Mouse (Mus musculus): ENCODE measurements at regions not wholly inside any gene's neighbourhood (a gene's known extent, or its start where the extent isn't known, plus 50 kb on each side); places are given as distances from the start of the nearest gene placed in this dataset.
A peak's percentile ranks its signal among the peaks of the same experiment; 100 is the strongest.

DNA sequence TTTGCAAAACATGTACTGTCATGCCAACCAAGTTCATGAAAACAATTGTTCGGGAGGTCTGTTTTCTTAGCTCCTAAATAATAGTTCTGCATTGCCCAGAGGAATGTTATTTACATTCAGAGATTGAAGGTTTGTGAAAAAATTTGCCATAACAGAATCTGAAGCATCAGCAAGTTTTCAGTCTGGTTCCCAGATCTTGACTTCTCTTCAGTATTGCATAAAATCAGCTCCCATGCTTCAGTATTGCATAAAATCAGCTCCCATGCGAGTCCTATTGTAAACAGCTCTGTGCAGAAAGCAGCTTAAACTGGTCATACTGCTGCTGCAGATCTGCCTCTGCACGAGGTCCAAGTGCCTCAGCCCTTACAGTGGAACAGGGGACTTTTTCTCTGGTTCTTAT lies 155.5 kb downstream of the Cxcl12 start:
- no peak overlapping the region for H3K4me2 ChIP-seq (ENCODE audit: low read depth, low read length, poor library complexity, severe bottlenecking)
- no peak for DNase-seq (ENCODE audit: low spot score)
- no peaks in the 10 kb centered on the region for H3K36me3 ChIP-seq (ENCODE audit: insufficient read depth, low read length)
- ATAC-seq (ENCODE audit: low FRiP score), result no peak
- H3K27ac ChIP-seq (ENCODE audit: low read depth, low read length), result no peak overlapping the region
- TF ChIP-seq CTCF (IDR thresholded peaks at IDR 0.05), result no peak
- WGBS, result 52% methylated on average over 3 of the region's 3 CpGs
- H3K9me3 ChIP-seq (ENCODE audit: low read length), result no peaks in the 10 kb centered on the region
- H3K27me3 ChIP-seq (ENCODE audit: insufficient read depth, low read length), result no peaks in the 10 kb centered on the region
- no peak overlapping the region for H3K9ac ChIP-seq (replicated peaks; ENCODE audit: low read length, poor library complexity, severe bottlenecking)
- H3K4me1 ChIP-seq (ENCODE audit: insufficient read depth, low read length), result no peaks in the 10 kb centered on the region
- H3K4me3 ChIP-seq (ENCODE audit: low read depth, low read length), result no peak overlapping the region

DNA sequence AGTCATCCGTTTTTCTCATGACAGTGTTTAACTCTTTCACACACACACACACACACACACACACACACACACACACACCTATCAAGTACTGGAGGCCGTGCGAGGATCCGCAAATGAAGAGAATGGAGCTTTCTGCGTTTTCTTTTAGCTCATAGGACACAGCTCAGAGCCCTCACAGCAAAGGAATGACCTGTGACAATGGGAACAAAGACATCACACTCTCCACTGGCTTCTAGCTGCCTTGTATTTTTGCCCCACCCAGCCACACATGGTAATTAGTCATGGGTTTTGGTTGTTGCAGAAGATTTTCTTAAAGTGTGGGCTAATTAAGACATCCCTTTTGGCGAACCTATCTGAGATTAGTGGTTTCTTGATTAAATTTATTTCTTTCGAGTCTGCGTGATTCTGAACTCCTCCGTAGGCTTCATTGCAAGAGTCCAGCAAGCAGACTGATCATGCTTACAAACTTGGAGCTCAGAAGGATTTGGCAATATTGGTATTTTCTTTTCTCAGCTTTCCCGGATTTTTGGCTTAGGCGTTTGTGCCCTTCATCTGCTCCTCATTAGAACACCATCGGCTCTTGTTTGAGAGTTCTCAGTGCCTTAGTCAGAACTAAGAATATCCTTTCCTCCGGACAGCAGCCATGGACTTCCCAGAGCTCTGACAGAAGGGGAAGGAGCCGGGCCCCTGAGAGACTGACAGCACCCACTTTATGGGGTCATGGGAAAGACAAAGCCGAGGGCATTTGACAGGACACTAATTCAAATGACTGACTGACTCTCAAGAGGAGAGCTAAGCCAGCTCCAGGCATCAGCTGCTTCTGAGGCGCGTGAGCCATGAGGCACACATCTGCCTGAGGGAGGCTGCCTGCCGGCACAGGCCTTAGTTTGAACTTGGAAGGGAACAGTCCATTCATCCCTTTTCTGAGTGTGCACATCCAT lies 158.8 kb downstream of the Cxcl12 start:
- no peak for ATAC-seq (ENCODE audit: low FRiP score)
- Histone ChIP-seq H3K27me3 (ENCODE audit: insufficient read depth, low read length) (no peaks in the 10 kb centered on the region), H3K36me3 (ENCODE audit: insufficient read depth, low read length) (no peaks in the 10 kb centered on the region), H3K27ac (ENCODE audit: low read depth, low read length) (no peak overlapping the region), H3K4me1 (ENCODE audit: insufficient read depth, low read length) (no peaks in the 10 kb centered on the region), H3K9me3 (ENCODE audit: low read length) (no peaks in the 10 kb centered on the region), H3K4me3 (ENCODE audit: low read depth, low read length) (no peak overlapping the region), H3K4me2 (ENCODE audit: low read depth, low read length, poor library complexity, severe bottlenecking) (no peak overlapping the region), H3K9ac (replicated peaks; ENCODE audit: low read length, poor library complexity, severe bottlenecking) (no peak overlapping the region)
- WGBS, result 24% methylated on average over 18 of the region's 18 CpGs
- TF ChIP-seq CTCF (IDR thresholded peaks at IDR 0.05), result no peak
- no peak for DNase-seq (ENCODE audit: low spot score)

DNA sequence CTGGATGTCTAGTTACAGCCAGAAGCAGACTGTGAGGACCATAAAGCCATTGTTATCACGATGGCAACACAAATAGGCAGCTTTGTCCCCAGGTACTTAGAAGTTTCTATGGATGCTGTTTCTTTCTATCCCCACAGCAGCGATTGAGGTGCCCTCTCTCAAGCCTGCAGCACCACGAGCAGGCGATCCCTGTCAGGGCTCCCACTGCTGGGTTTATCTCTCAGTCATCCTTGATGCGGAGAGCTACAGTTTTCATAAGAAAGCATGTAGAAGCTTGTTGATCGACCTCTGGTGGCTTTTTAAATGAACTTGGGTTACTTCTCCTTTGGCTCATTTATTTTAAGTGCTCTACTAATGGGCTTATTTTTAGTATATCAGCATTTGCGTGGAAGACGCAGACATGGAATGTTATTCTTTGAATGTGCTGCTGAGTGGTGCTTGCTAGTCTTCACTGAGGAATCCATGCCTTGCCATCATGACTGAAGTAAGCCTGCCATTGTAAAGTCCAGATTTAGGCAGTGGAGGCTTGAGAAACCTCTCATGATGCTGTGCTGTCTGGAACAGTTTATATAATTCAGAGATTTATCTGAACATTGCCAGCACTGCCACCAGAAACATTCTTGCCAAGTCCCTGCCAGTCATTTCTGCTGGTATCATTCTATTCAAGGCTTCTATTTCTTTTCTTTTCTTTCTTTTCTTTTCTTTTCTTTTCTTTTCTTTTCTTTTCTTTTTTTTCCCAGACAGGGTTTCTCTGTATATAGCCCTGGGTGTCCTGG lies 161.0 kb downstream of the Cxcl12 start:
- Histone ChIP-seq H3K27ac (ENCODE audit: low read depth, low read length) (no peak overlapping the region), H3K27me3 (ENCODE audit: insufficient read depth, low read length) (no peaks in the 10 kb centered on the region), H3K36me3 (ENCODE audit: insufficient read depth, low read length) (no peaks in the 10 kb centered on the region), H3K4me2 (ENCODE audit: low read depth, low read length, poor library complexity, severe bottlenecking) (no peak overlapping the region), H3K9me3 (ENCODE audit: low read length) (no peaks in the 10 kb centered on the region), H3K4me3 (ENCODE audit: low read depth, low read length) (no peak overlapping the region), H3K9ac (replicated peaks; ENCODE audit: low read length, poor library complexity, severe bottlenecking) (no peak overlapping the region), H3K4me1 (ENCODE audit: insufficient read depth, low read length) (no peaks in the 10 kb centered on the region)
- WGBS, result 74% methylated on average over 8 of the region's 8 CpGs
- DNase-seq (ENCODE audit: low spot score), result no peak
- TF ChIP-seq CTCF (IDR thresholded peaks at IDR 0.05), result peak; percentile 28
- ATAC-seq (ENCODE audit: low FRiP score), result no peak

DNA sequence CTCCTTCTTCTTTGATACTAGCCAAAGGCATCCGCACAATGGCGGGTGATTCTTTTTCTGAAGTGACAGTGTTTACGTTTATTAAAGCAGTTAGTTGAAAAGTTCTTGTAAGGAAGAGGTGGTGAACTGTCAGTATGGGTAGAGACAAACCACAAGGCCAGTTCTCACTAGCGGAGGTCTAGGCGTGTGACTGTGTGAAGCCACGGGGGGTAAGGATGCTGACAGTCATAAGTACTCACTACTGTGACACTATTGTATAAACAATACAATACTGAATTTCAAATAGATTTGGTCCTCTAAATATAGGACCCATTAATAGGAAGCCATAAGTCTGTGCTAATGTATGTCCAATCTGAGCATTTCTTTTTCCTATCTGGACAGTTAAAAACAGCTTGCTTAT lies 161.9 kb downstream of the Cxcl12 start:
- no peaks in the 10 kb centered on the region for H3K36me3 ChIP-seq (ENCODE audit: insufficient read depth, low read length)
- no peaks in the 10 kb centered on the region for H3K27me3 ChIP-seq (ENCODE audit: insufficient read depth, low read length)
- no peak overlapping the region for H3K4me2 ChIP-seq (ENCODE audit: low read depth, low read length, poor library complexity, severe bottlenecking)
- WGBS, result 87% methylated on average over 6 of the region's 6 CpGs
- no peak for DNase-seq (ENCODE audit: low spot score)
- H3K27ac ChIP-seq (ENCODE audit: low read depth, low read length), result no peak overlapping the region
- no peak overlapping the region for H3K9ac ChIP-seq (replicated peaks; ENCODE audit: low read length, poor library complexity, severe bottlenecking)
- H3K4me3 ChIP-seq (ENCODE audit: low read depth, low read length), result no peak overlapping the region
- no peaks in the 10 kb centered on the region for H3K9me3 ChIP-seq (ENCODE audit: low read length)
- no peak for ATAC-seq (ENCODE audit: low FRiP score)
- no peaks in the 10 kb centered on the region for H3K4me1 ChIP-seq (ENCODE audit: insufficient read depth, low read length)
- no peak for TF ChIP-seq CTCF (IDR thresholded peaks at IDR 0.05)

DNA sequence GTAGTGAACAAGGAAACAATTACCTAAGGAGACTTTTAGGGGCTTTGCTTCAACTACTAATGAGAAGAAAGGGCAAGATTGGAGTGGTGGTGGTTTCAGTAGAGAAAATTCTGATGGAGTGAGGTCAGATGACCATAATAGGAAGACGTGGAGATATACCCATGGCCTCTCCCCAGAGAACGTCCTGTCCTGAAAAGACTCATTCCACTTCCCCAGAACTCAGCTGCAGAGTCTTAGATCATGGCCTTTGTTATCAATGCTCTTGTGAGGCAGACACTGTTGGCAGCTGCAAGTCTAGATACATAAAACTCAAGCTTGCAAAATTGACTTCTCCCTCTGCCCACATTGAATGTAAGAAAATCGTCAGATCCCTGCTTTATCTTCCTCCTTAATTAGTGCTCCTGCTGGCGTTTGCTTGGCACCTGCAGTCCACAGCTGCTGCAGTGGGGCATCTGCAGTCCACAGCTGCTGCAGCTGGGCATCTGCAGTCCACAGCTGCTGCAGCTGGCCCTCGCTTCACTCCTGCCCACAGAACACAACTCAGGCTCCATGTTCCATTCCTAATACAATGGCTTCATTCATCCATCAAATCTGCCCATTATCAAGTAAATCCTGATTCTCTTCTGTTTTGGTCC lies 162.5 kb downstream of the Cxcl12 start:
- no peak for DNase-seq (ENCODE audit: low spot score)
- Histone ChIP-seq H3K27ac (ENCODE audit: low read depth, low read length) (no peak overlapping the region), H3K36me3 (ENCODE audit: insufficient read depth, low read length) (no peaks in the 10 kb centered on the region), H3K9me3 (ENCODE audit: low read length) (no peaks in the 10 kb centered on the region), H3K4me3 (ENCODE audit: low read depth, low read length) (no peak overlapping the region), H3K4me2 (ENCODE audit: low read depth, low read length, poor library complexity, severe bottlenecking) (no peak overlapping the region), H3K4me1 (ENCODE audit: insufficient read depth, low read length) (no peaks in the 10 kb centered on the region), H3K27me3 (ENCODE audit: insufficient read depth, low read length) (no peaks in the 10 kb centered on the region), H3K9ac (replicated peaks; ENCODE audit: low read length, poor library complexity, severe bottlenecking) (no peak overlapping the region)
- ATAC-seq (ENCODE audit: low FRiP score), result no peak
- WGBS, result 32% methylated on average over 5 of the region's 5 CpGs
- no peak for TF ChIP-seq CTCF (IDR thresholded peaks at IDR 0.05)
